Mouse (Mus musculus) limb, embryonic 10.5 days (tissue): Measurements from ENCODE around the gene Samd8. TPM values are rescaled to one million over a fixed set of nuclear protein-coding genes. Genes with fewer than 3 reads are reported as not detected.

Source experiments
- DNase-seq: peaks from one replicate; pipeline ENCODE4 v3.0.0-alpha.2; 2017; ENCODE audit warnings: low spot score
- H3K27ac ChIP-seq: fragments of 300-500 bp; sonication (generic); 2 replicates; pipeline ENCODE4 v1.5.1; 2016; ENCODE audit warnings: mild to moderate bottlenecking
- H3K27me3 ChIP-seq: fragments of 300-500 bp; sonication (generic); 2 replicates; pipeline ENCODE4 v1.6.1; 2016; ENCODE audit warnings: low read depth, mild to moderate bottlenecking; ENCODE audit not compliant: poor library complexity, severe bottlenecking
- H3K36me3 ChIP-seq: fragments of 300-500 bp; sonication (generic); 2 replicates; pipeline ENCODE4 v1.6.1; 2016; ENCODE audit warnings: mild to moderate bottlenecking, moderate library complexity
- H3K4me1 ChIP-seq: fragments of 300-500 bp; sonication (generic); 2 replicates; pipeline ENCODE4 v1.6.1; 2016
- H3K4me3 ChIP-seq: fragments of 300-500 bp; sonication (generic); 2 replicates; pipeline ENCODE4 v1.5.1; 2016; ENCODE audit warnings: mild to moderate bottlenecking, moderate library complexity
- H3K9me3 ChIP-seq: fragments of 300-500 bp; sonication (generic); replicated peaks from 2 replicates; pipeline ENCODE4 v1.6.1; 2016; ENCODE audit warnings: mild to moderate bottlenecking
- WGBS: fragments of 180-500 bp; shearing (Covaris S2); methylation state at CpG from one replicate; pipeline ENCODE4 v1.1.7; 2016; 5-methylcytosine and 5-hydroxymethylcytosine counted together
- polyA plus RNA-seq: library from polyadenylated mRNA; unstranded; fragments of >200 nt; fragmentation: Nextera tagmentation; extraction: Ambion mirVana; gene quantifications from 2 replicates; pipeline ENCODE4 v1.2.1, GENCODE M21; 2016

Gene Samd8
- 9.3 and 11.7 TPM in 2 replicates for polyA plus RNA-seq

GRCm38 (mm10) chr14:21750008-21750880 lies at the start of gene Samd8:
Gene Samd8 (plus strand): TSS chr14:21750531.
- WGBS: 7% methylated on average over 52 of the region's 52 CpGs
- peak within 1 kb of the TSS; percentile 88 for H3K27ac ChIP-seq

GRCm38 (mm10) chr14:21702691-21703090 lies 47.6 kb upstream of the Samd8 start:
- no peaks in the 10 kb centered on the region for H3K9me3 ChIP-seq
- peaks cover 13% of the 10 kb centered on the region for H3K4me1 ChIP-seq
- no peak overlapping the region for H3K27ac ChIP-seq
- no peaks in the 10 kb centered on the region for H3K36me3 ChIP-seq
- no peak for DNase-seq
- no peak overlapping the region for H3K4me3 ChIP-seq
- 91% methylated on average over 8 of the region's 8 CpGs for WGBS
- H3K27me3 ChIP-seq: no peaks in the 10 kb centered on the region

More at GRCm38 (mm10) chr14:21750008-21750880, at the start of gene Samd8:
- Histone ChIP-seq H3K27me3 (no peaks in the 10 kb centered on the region), H3K9me3 (no peaks in the 10 kb centered on the region), H3K4me1 (peaks cover 37% of the 10 kb centered on the region), H3K36me3 (no peaks in the 10 kb centered on the region), H3K4me3 (peak within 1 kb of the TSS; percentile 96)
- peak; percentile 94 for DNase-seq

- WGBS: 82% methylated on average over 5 of the region's 5 CpGs
- Histone ChIP-seq H3K36me3 (no peaks in the 10 kb centered on the region), H3K27me3 (no peaks in the 10 kb centered on the region), H3K4me1 (peaks cover 13% of the 10 kb centered on the region), H3K9me3 (no peaks in the 10 kb centered on the region), H3K27ac (no peak overlapping the region), H3K4me3 (no peak overlapping the region)
- no peak for DNase-seq
These were observed 47.1 kb upstream of the Samd8 start for GRCm38 (mm10) chr14:21703255-21703654.

GRCm38 (mm10) chr14:21705462-21705861 lies 44.9 kb upstream of the Samd8 start:
- no peaks in the 10 kb centered on the region for H3K9me3 ChIP-seq
- H3K4me1 ChIP-seq: peaks cover 22% of the 10 kb centered on the region
- DNase-seq: no peak
- H3K36me3 ChIP-seq: no peaks in the 10 kb centered on the region
- H3K4me3 ChIP-seq: no peak overlapping the region
- WGBS: 92% methylated on average over 2 of the region's 2 CpGs
- H3K27me3 ChIP-seq: no peaks in the 10 kb centered on the region
- H3K27ac ChIP-seq: no peak overlapping the region

- H3K36me3 ChIP-seq: no peaks in the 10 kb centered on the region
- no peaks in the 10 kb centered on the region for H3K27me3 ChIP-seq
- no peaks in the 10 kb centered on the region for H3K9me3 ChIP-seq
- WGBS: 63% methylated on average over 12 of the region's 12 CpGs
- DNase-seq: no peak
- peak overlapping the region; percentile 81 for H3K27ac ChIP-seq
- no peak overlapping the region for H3K4me3 ChIP-seq
- H3K4me1 ChIP-seq: peaks cover 25% of the 10 kb centered on the region
These were observed 43.4 kb upstream of the Samd8 start for GRCm38 (mm10) chr14:21706759-21707571.

GRCm38 (mm10) chr14:21709545-21709944 lies 40.8 kb upstream of the Samd8 start:
- peak overlapping the region; percentile 43; the same call in 1 of the 2 replicates for H3K27ac ChIP-seq

GRCm38 (mm10) chr14:21711231-21711630 lies 39.1 kb upstream of the Samd8 start:
- no peaks in the 10 kb centered on the region for H3K9me3 ChIP-seq
- 0 out of 2 replicates have a peak overlapping the region, but pooled peaks have one; percentile 17 for H3K27ac ChIP-seq
- DNase-seq: no peak
- no peak overlapping the region for H3K4me3 ChIP-seq
- H3K4me1 ChIP-seq: peaks cover 32% of the 10 kb centered on the region
- H3K36me3 ChIP-seq: no peaks in the 10 kb centered on the region
- no peaks in the 10 kb centered on the region for H3K27me3 ChIP-seq
- WGBS: 84% methylated on average over 2 of the region's 2 CpGs

More at GRCm38 (mm10) chr14:21709545-21709944, 40.8 kb upstream of the Samd8 start:
- no peaks in the 10 kb centered on the region for H3K27me3 ChIP-seq
- H3K36me3 ChIP-seq: no peaks in the 10 kb centered on the region
- WGBS: 41% methylated on average over 2 of the region's 2 CpGs
- peaks cover 25% of the 10 kb centered on the region for H3K4me1 ChIP-seq
- H3K9me3 ChIP-seq: no peaks in the 10 kb centered on the region
- DNase-seq: no peak
- no peak overlapping the region for H3K4me3 ChIP-seq

- no peak within 1 kb of the TSS for H3K4me3 ChIP-seq
- WGBS: 69% methylated on average over 5 of the region's 5 CpGs
- no peaks in the 10 kb centered on the region for H3K36me3 ChIP-seq
- H3K27me3 ChIP-seq: no peaks in the 10 kb centered on the region
- peak within 1 kb of the TSS; percentile 26; the same call in 1 of the 2 replicates for H3K27ac ChIP-seq
- peak; percentile 23 for DNase-seq
- H3K4me1 ChIP-seq: peaks cover 34% of the 10 kb centered on the region
- H3K9me3 ChIP-seq: no peaks in the 10 kb centered on the region
These were observed 35.8 kb upstream of the Samd8 start, which contains the start of gene Dupd1 for GRCm38 (mm10) chr14:21714486-21714885. Gene Dupd1 (minus strand): TSS chr14:21714576.

GRCm38 (mm10) chr14:21719646-21720383 lies 30.5 kb upstream of the Samd8 start:
- Histone ChIP-seq H3K4me3 (no peak overlapping the region), H3K27ac (peak overlapping the region; percentile 38; the same call in 1 of the 2 replicates), H3K9me3 (no peaks in the 10 kb centered on the region), H3K4me1 (peaks cover 44% of the 10 kb centered on the region), H3K36me3 (no peaks in the 10 kb centered on the region), H3K27me3 (no peaks in the 10 kb centered on the region)
- no peak for DNase-seq
- 22% methylated on average over 17 of the region's 17 CpGs for WGBS

- no peak overlapping the region for H3K27ac ChIP-seq
- peaks cover 43% of the 10 kb centered on the region for H3K4me1 ChIP-seq
- 91% methylated on average over 4 of the region's 4 CpGs for WGBS
- DNase-seq: no peak
- no peak overlapping the region for H3K4me3 ChIP-seq
- no peaks in the 10 kb centered on the region for H3K36me3 ChIP-seq
- no peaks in the 10 kb centered on the region for H3K9me3 ChIP-seq
- H3K27me3 ChIP-seq: no peaks in the 10 kb centered on the region
These were observed 29.7 kb upstream of the Samd8 start for GRCm38 (mm10) chr14:21720430-21721205.

GRCm38 (mm10) chr14:21722021-21722698 lies 28.2 kb upstream of the Samd8 start:
- Histone ChIP-seq H3K36me3 (no peaks in the 10 kb centered on the region), H3K27me3 (no peaks in the 10 kb centered on the region), H3K9me3 (no peaks in the 10 kb centered on the region), H3K4me3 (no peak overlapping the region), H3K27ac (no peak overlapping the region), H3K4me1 (peaks cover 30% of the 10 kb centered on the region)
- 82% methylated on average over 8 of the region's 8 CpGs for whole genome bisulfite sequencing
- DNase-seq: no peak
